Mouse (Mus musculus): ENCODE measurements around the gene 4930558C23Rik.
"Not testable (repeated sequence)": the region's sequence is repeated elsewhere in the genome, so short reads cannot be mapped to it uniquely, and the experiment has no call there.

4930558C23Rik gene

GRCm38 (mm10) chr3:95370101-95370500 is 32.5 kb downstream of the 4930558C23Rik start:
- DNase-seq, result no peak

- not testable (repeated sequence) for DNase-seq
These were observed 42.4 kb downstream of the 4930558C23Rik start for GRCm38 (mm10) chr3:95360276-95360675.

GRCm38 (mm10) chr3:95357746-95358145 is 44.9 kb downstream of the 4930558C23Rik start:
- DNase-seq, result no peak

- peak; percentile 97 to 98 for DNase-seq
These were observed 45.8 kb downstream of the 4930558C23Rik start, which contains the start of gene Setdb1 for GRCm38 (mm10) chr3:95356701-95357449. TSS of gene Setdb1 (minus strand) at chr3:95357202.

GRCm38 (mm10) chr3:95355911-95356544 is 46.6 kb downstream of the 4930558C23Rik start:
- not testable (repeated sequence) for DNase-seq

GRCm38 (mm10) chr3:95349491-95349890 is 53.1 kb downstream of the 4930558C23Rik start:
- no peak for DNase-seq

- not testable (repeated sequence) for DNase-seq
These were observed 54.3 kb downstream of the 4930558C23Rik start for GRCm38 (mm10) chr3:95348343-95348742.

GRCm38 (mm10) chr3:95346454-95346853 is 56.2 kb downstream of the 4930558C23Rik start:
- DNase-seq, result no peak

- DNase-seq, result not testable (repeated sequence)
These were observed 59.2 kb downstream of the 4930558C23Rik start for GRCm38 (mm10) chr3:95343356-95344000.

- DNase-seq, result no peak
These were observed 64.4 kb downstream of the 4930558C23Rik start for GRCm38 (mm10) chr3:95338251-95338650.

GRCm38 (mm10) chr3:95337345-95337744 is 65.3 kb downstream of the 4930558C23Rik start:
- DNase-seq, result no peak

Data from cerebellum, postnatal 25 days (tissue).